Mouse (Mus musculus) urinary bladder, postnatal 4 days (tissue): ENCODE data around the gene BC051019.

Experiments used
- DNase-seq, 2 experiments: peaks; one replicate each; pipeline ENCODE4 v3.0.0; 2021 to 2022; ENCODE audit warnings: low spot score in 2 of 2

The BC051019 gene

GRCm38 (mm10) chr7:109723697-109724096 is at the start of gene BC051019:
BC051019 (minus strand) TSS chr7:109723850.
- no peak for DNase-seq

- DNase-seq, result no peak
These were observed 48.6 kb upstream of the BC051019 start for GRCm38 (mm10) chr7:109772251-109772650.

- DNase-seq, result no peak
These were observed 45.2 kb upstream of the BC051019 start for GRCm38 (mm10) chr7:109768699-109769383.

- DNase-seq, result no peak
These were observed 44.1 kb upstream of the BC051019 start for GRCm38 (mm10) chr7:109767575-109768350.

- no peak for DNase-seq
These were observed 40.4 kb upstream of the BC051019 start for GRCm38 (mm10) chr7:109764009-109764408.

GRCm38 (mm10) chr7:109756291-109756690 is 32.6 kb upstream of the BC051019 start:
- DNase-seq, result no peak

GRCm38 (mm10) chr7:109754034-109754433 is 30.4 kb upstream of the BC051019 start:
- DNase-seq, result no peak

- DNase-seq, result peak; percentile 74
These were observed 28.6 kb upstream of the BC051019 start, which contains the start of gene Tmem9b for GRCm38 (mm10) chr7:109752008-109752925. Tmem9b (minus strand) TSS chr7:109752875.

GRCm38 (mm10) chr7:109751427-109752007 is 27.9 kb upstream of the BC051019 start:
- DNase-seq, result no peak

- DNase-seq, result no peak
These were observed 24.1 kb upstream of the BC051019 start for GRCm38 (mm10) chr7:109747747-109748146.

GRCm38 (mm10) chr7:109741703-109742102 is 18.1 kb upstream of the BC051019 start:
- no peak for DNase-seq

GRCm38 (mm10) chr7:109741060-109741459 is 17.4 kb upstream of the BC051019 start:
- DNase-seq, result no peak

- DNase-seq, result no peak
These were observed 16.2 kb upstream of the BC051019 start for GRCm38 (mm10) chr7:109739822-109740370.

GRCm38 (mm10) chr7:109734806-109735205 is 11.2 kb upstream of the BC051019 start:
- DNase-seq, result no peak

- no peak for DNase-seq
These were observed 8.0 kb upstream of the BC051019 start, which contains the start of gene Ascl3 for GRCm38 (mm10) chr7:109731626-109732025. Ascl3 (minus strand) TSS chr7:109731726.

GRCm38 (mm10) chr7:109723114-109723513 is 536 bp downstream of the BC051019 start:
- DNase-seq, result no peak

GRCm38 (mm10) chr7:109722618-109723017 is 1.0 kb downstream of the BC051019 start:
- DNase-seq, result no peak

GRCm38 (mm10) chr7:109719286-109719685 is 4.4 kb downstream of the BC051019 start:
- DNase-seq, result no peak

GRCm38 (mm10) chr7:109713434-109713982 is 10.1 kb downstream of the BC051019 start:
- no peak for DNase-seq

GRCm38 (mm10) chr7:109712198-109712597 is 11.5 kb downstream of the BC051019 start:
- no peak for DNase-seq

- no peak for DNase-seq
These were observed 13.6 kb downstream of the BC051019 start for GRCm38 (mm10) chr7:109710069-109710468.
